Mouse (Mus musculus): Measurements from ENCODE around the gene Tap2.

DNA sequence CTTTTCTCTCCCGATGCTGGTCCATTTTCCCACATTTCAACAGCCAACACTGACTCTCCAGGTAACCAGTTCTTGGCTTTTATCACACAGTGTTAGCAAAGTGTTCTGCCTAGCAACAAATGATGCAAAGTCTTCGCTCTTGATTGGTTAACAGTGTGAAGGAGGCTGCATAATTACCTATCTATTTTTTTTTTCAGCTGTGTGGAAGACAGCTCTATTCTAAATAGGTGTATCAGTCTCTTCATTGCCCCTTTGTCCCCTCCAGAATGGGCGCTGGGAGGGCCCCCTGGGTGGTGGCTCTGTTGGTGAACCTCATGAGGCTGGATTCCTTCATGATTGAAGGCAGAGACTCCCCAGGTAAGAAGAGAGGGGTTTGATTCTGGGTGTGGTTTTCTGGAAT lies 35.4 kb downstream of the Tap2 start, which contains the start of gene H2-Ob:
- TF ChIP-seq CTCF (conservative IDR thresholded peaks at IDR 0.05 in 1 of 2, IDR thresholded peaks at IDR 0.05 in 1 of 2; ENCODE audit: low read depth in 2 of 2, low read length in 2 of 2) (no peak), EP300 (IDR thresholded peaks at IDR 0.05; ENCODE audit: low read length) (no peak), ETS1 (conservative IDR thresholded peaks at IDR 0.05; ENCODE audit: low read depth, low read length) (peak; percentile 39; the same call in 1 of the 2 replicates), POLR2A (IDR thresholded peaks at IDR 0.05; ENCODE audit: low read depth, low read length) (no peak), USF1 (IDR thresholded peaks at IDR 0.05; ENCODE audit: low read depth, low read length) (no peak), MEF2A (IDR thresholded peaks at IDR 0.05; ENCODE audit: borderline replicate concordance, low read depth, low read length) (no peak), UBTF (IDR thresholded peaks at IDR 0.05; ENCODE audit: low read depth, low read length) (no peak)

All from CH12.LX (cell line).